Mouse (Mus musculus): ENCODE data around the gene Rassf3. TPM values are rescaled to one million over a fixed set of nuclear protein-coding genes. Genes with fewer than 3 reads are reported as not detected.
A peak's percentile ranks its signal among the peaks of the same experiment; 100 is the strongest.

Gene Rassf3
- polyA plus RNA-seq, 1 experiment = 41.2 TPM

- peak overlapping the region; percentile 51; the same call in 1 of the 2 replicates for H3K27ac ChIP-seq (ENCODE audit: control insufficient read depth, insufficient read depth, low read depth, low read length, poor library complexity)
These were observed 64.3 kb downstream of the Rassf3 start for GRCm38 (mm10) chr10:121411721-121412455.

GRCm38 (mm10) chr10:121409717-121410116 is 66.4 kb downstream of the Rassf3 start:
- H3K4me3 ChIP-seq (replicated peaks; ENCODE audit: control insufficient read depth, low read depth, low read length) = no peak overlapping the region
- TF ChIP-seq CTCF (IDR thresholded peaks at IDR 0.05; ENCODE audit: control insufficient read depth, insufficient read depth, low read length) = peak; percentile 72
- no peak for TF ChIP-seq POLR2A (IDR thresholded peaks at IDR 0.05; ENCODE audit: borderline replicate concordance, control insufficient read depth, low read depth, low read length)
- H3K4me1 ChIP-seq (ENCODE audit: control insufficient read depth, insufficient read depth, low read length) = no peaks in the 10 kb centered on the region
- 63% methylated on average over 7 of the region's 7 CpGs for WGBS
- no peak overlapping the region for H3K27ac ChIP-seq (ENCODE audit: control insufficient read depth, insufficient read depth, low read depth, low read length, poor library complexity)

More at GRCm38 (mm10) chr10:121411721-121412455, 64.3 kb downstream of the Rassf3 start:
- Histone ChIP-seq H3K4me1 (ENCODE audit: control insufficient read depth, insufficient read depth, low read length) (no peaks in the 10 kb centered on the region; the same call in 1 of the 2 replicates), H3K4me3 (replicated peaks; ENCODE audit: control insufficient read depth, low read depth, low read length) (no peak overlapping the region)
- TF ChIP-seq CTCF (IDR thresholded peaks at IDR 0.05; ENCODE audit: control insufficient read depth, insufficient read depth, low read length) (no peak), POLR2A (IDR thresholded peaks at IDR 0.05; ENCODE audit: borderline replicate concordance, control insufficient read depth, low read depth, low read length) (no peak)
- 80% methylated on average over 11 of the region's 11 CpGs for WGBS

GRCm38 (mm10) chr10:121403946-121404345 is 72.2 kb downstream of the Rassf3 start:
- 76% methylated on average over 7 of the region's 9 CpGs for WGBS
- Histone ChIP-seq H3K4me3 (replicated peaks; ENCODE audit: control insufficient read depth, low read depth, low read length) (no peak overlapping the region), H3K27ac (ENCODE audit: control insufficient read depth, insufficient read depth, low read depth, low read length, poor library complexity) (no peak overlapping the region), H3K4me1 (ENCODE audit: control insufficient read depth, insufficient read depth, low read length) (no peaks in the 10 kb centered on the region)
- TF ChIP-seq POLR2A (IDR thresholded peaks at IDR 0.05; ENCODE audit: borderline replicate concordance, control insufficient read depth, low read depth, low read length) = no peak
- TF ChIP-seq CTCF (IDR thresholded peaks at IDR 0.05; ENCODE audit: control insufficient read depth, insufficient read depth, low read length) = no peak

- no peak overlapping the region for H3K27ac ChIP-seq (ENCODE audit: control insufficient read depth, insufficient read depth, low read depth, low read length, poor library complexity)
- 80% methylated on average over 9 of the region's 9 CpGs for WGBS
These were observed 73.0 kb downstream of the Rassf3 start for GRCm38 (mm10) chr10:121403104-121403503.

GRCm38 (mm10) chr10:121401005-121401404 is 75.1 kb downstream of the Rassf3 start:
- TF ChIP-seq CTCF (IDR thresholded peaks at IDR 0.05; ENCODE audit: control insufficient read depth, insufficient read depth, low read length) = no peak
- 73% methylated on average over 7 of the region's 7 CpGs for whole genome bisulfite sequencing
- H3K4me3 ChIP-seq (replicated peaks; ENCODE audit: control insufficient read depth, low read depth, low read length) = no peak overlapping the region
- H3K27ac ChIP-seq (ENCODE audit: control insufficient read depth, insufficient read depth, low read depth, low read length, poor library complexity) = no peak overlapping the region
- H3K4me1 ChIP-seq (ENCODE audit: control insufficient read depth, insufficient read depth, low read length) = no peaks in the 10 kb centered on the region; the same call in 1 of the 2 replicates

More at GRCm38 (mm10) chr10:121403104-121403503, 73.0 kb downstream of the Rassf3 start:
- H3K4me3 ChIP-seq (replicated peaks; ENCODE audit: control insufficient read depth, low read depth, low read length) = no peak overlapping the region
- TF ChIP-seq CTCF (IDR thresholded peaks at IDR 0.05; ENCODE audit: control insufficient read depth, insufficient read depth, low read length) = no peak
- no peak for TF ChIP-seq POLR2A (IDR thresholded peaks at IDR 0.05; ENCODE audit: borderline replicate concordance, control insufficient read depth, low read depth, low read length)
- H3K4me1 ChIP-seq (ENCODE audit: control insufficient read depth, insufficient read depth, low read length) = no peaks in the 10 kb centered on the region; the same call in 1 of the 2 replicates

- no peaks in the 10 kb centered on the region; the same call in 1 of the 2 replicates for H3K4me1 ChIP-seq (ENCODE audit: control insufficient read depth, insufficient read depth, low read length)
- WGBS = 68% methylated on average over 7 of the region's 7 CpGs
- H3K27ac ChIP-seq (ENCODE audit: control insufficient read depth, insufficient read depth, low read depth, low read length, poor library complexity) = no peak overlapping the region
- no peak overlapping the region for H3K4me3 ChIP-seq (replicated peaks; ENCODE audit: control insufficient read depth, low read depth, low read length)
- TF ChIP-seq CTCF (IDR thresholded peaks at IDR 0.05; ENCODE audit: control insufficient read depth, insufficient read depth, low read length) (no peak), POLR2A (IDR thresholded peaks at IDR 0.05; ENCODE audit: borderline replicate concordance, control insufficient read depth, low read depth, low read length) (no peak)
These were observed 77.5 kb downstream of the Rassf3 start for GRCm38 (mm10) chr10:121398599-121398998.

- Histone ChIP-seq H3K27ac (ENCODE audit: control insufficient read depth, insufficient read depth, low read depth, low read length, poor library complexity) (no peak overlapping the region), H3K4me1 (ENCODE audit: control insufficient read depth, insufficient read depth, low read length) (no peaks in the 10 kb centered on the region; the same call in 1 of the 2 replicates), H3K4me3 (replicated peaks; ENCODE audit: control insufficient read depth, low read depth, low read length) (no peak overlapping the region)
- TF ChIP-seq CTCF (IDR thresholded peaks at IDR 0.05; ENCODE audit: control insufficient read depth, insufficient read depth, low read length) = no peak
- TF ChIP-seq POLR2A (IDR thresholded peaks at IDR 0.05; ENCODE audit: borderline replicate concordance, control insufficient read depth, low read depth, low read length) = no peak
- WGBS = 93% methylated on average over 20 of the region's 20 CpGs
These were observed 80.5 kb downstream of the Rassf3 start for GRCm38 (mm10) chr10:121395542-121396176.

- WGBS = 91% methylated on average over 18 of the region's 18 CpGs
- TF ChIP-seq POLR2A (IDR thresholded peaks at IDR 0.05; ENCODE audit: borderline replicate concordance, control insufficient read depth, low read depth, low read length) (no peak), CTCF (IDR thresholded peaks at IDR 0.05; ENCODE audit: control insufficient read depth, insufficient read depth, low read length) (no peak)
- Histone ChIP-seq H3K4me1 (ENCODE audit: control insufficient read depth, insufficient read depth, low read length) (no peaks in the 10 kb centered on the region; the same call in 1 of the 2 replicates), H3K4me3 (replicated peaks; ENCODE audit: control insufficient read depth, low read depth, low read length) (no peak overlapping the region), H3K27ac (ENCODE audit: control insufficient read depth, insufficient read depth, low read depth, low read length, poor library complexity) (no peak overlapping the region)
These were observed 81.3 kb downstream of the Rassf3 start for GRCm38 (mm10) chr10:121394789-121395325.
